Mouse (Mus musculus): Measurements from ENCODE around the gene Prl2c5.
"Not testable (repeated sequence)": the region's sequence is repeated elsewhere in the genome, so short reads cannot be mapped to it uniquely, and the experiment has no call there.

The Prl2c5 gene

GRCm38 (mm10) chr13:13182415-13182814 is at the start of gene Prl2c5:
Gene Prl2c5 (plus strand): TSS chr13:13182715.
- not testable (repeated sequence) for DNase-seq (ENCODE audit: low spot score in 2 of 2)

GRCm38 (mm10) chr13:13162777-13163485 is 19.6 kb upstream of the Prl2c5 start:
- DNase-seq (ENCODE audit: low spot score in 2 of 2) = not testable (repeated sequence)

- DNase-seq (ENCODE audit: low spot score in 2 of 2) = not testable (repeated sequence)
These were observed 13.9 kb upstream of the Prl2c5 start for GRCm38 (mm10) chr13:13168631-13169030.

- not testable (repeated sequence) for DNase-seq (ENCODE audit: low spot score in 2 of 2)
These were observed 8.8 kb upstream of the Prl2c5 start for GRCm38 (mm10) chr13:13173616-13174136.

GRCm38 (mm10) chr13:13175736-13176135 is 6.8 kb upstream of the Prl2c5 start:
- not testable (repeated sequence) for DNase-seq (ENCODE audit: low spot score in 2 of 2)

GRCm38 (mm10) chr13:13211168-13211567 is 28.7 kb downstream of the Prl2c5 start:
- DNase-seq (ENCODE audit: low spot score in 2 of 2) = not testable (repeated sequence)

- DNase-seq (ENCODE audit: low spot score in 2 of 2) = not testable (repeated sequence)
These were observed 33.8 kb downstream of the Prl2c5 start for GRCm38 (mm10) chr13:13216363-13216762.

- DNase-seq (ENCODE audit: low spot score in 2 of 2) = not testable (repeated sequence)
These were observed 37.7 kb downstream of the Prl2c5 start for GRCm38 (mm10) chr13:13220231-13220630.

- DNase-seq (ENCODE audit: low spot score in 2 of 2) = peak; percentile 27 to 57
These were observed 54.9 kb downstream of the Prl2c5 start for GRCm38 (mm10) chr13:13237456-13237855.

All from right cerebral cortex, postnatal 10 days (tissue).